Mouse (Mus musculus) small intestine, adult 2 months (tissue): ENCODE results near the gene Dnajc15.

ENCODE experiments used
- CTCF ChIP-seq: fragments of 200-500 bp; IDR thresholded peaks from 2 replicates; pipeline ENCODE4 v1.5.1; 2012; ENCODE audit warnings: low read depth, mild to moderate bottlenecking, control low read depth, inconsistent platforms, low read length, moderate library complexity, mixed read lengths; ENCODE audit not compliant: insufficient replicate concordance, insufficient read length; ENCODE audit errors: extremely low read depth
- POLR2A ChIP-seq: fragments of 200-500 bp; IDR thresholded peaks from 2 replicates; pipeline ENCODE4 v1.6.1; 2012; ENCODE audit warnings: low read depth, mild to moderate bottlenecking, control low read depth, inconsistent platforms, low read length, moderate library complexity

- no peak for TF ChIP-seq CTCF
- no peak for TF ChIP-seq POLR2A
These were observed 45.3 kb downstream of the Dnajc15 start for GRCm38 (mm10) chr14:77829673-77830072.
